Mouse (Mus musculus): ENCODE measurements around the gene Dnajb12.
A peak's percentile ranks its signal among the peaks of the same experiment; 100 is the strongest.
"Not testable (repeated sequence)": the region's sequence is repeated elsewhere in the genome, so short reads cannot be mapped to it uniquely, and the experiment has no call there.

Dnajb12 gene

GRCm38 (mm10) chr10:59872651-59873050 is 6.7 kb upstream of the Dnajb12 start:
- DNase-seq (ENCODE audit: low spot score): not testable (repeated sequence)

- no peak for DNase-seq (ENCODE audit: low spot score)
Observed at GRCm38 (mm10) chr10:59873206-59873605, 6.2 kb upstream of the Dnajb12 start.

GRCm38 (mm10) chr10:59873613-59874012 is 5.7 kb upstream of the Dnajb12 start:
- no peak for DNase-seq (ENCODE audit: low spot score)

GRCm38 (mm10) chr10:59875396-59875795 is 4.0 kb upstream of the Dnajb12 start:
- DNase-seq (ENCODE audit: low spot score): no peak

- not testable (repeated sequence) for DNase-seq (ENCODE audit: low spot score)
Observed at GRCm38 (mm10) chr10:59876698-59877097, 2.7 kb upstream of the Dnajb12 start.

GRCm38 (mm10) chr10:59877421-59878117 is 1.8 kb upstream of the Dnajb12 start:
- no peak for DNase-seq (ENCODE audit: low spot score)

- no peak for DNase-seq (ENCODE audit: low spot score)
Observed at GRCm38 (mm10) chr10:59878823-59879222, 533 bp upstream of the Dnajb12 start.

GRCm38 (mm10) chr10:59880029-59880386 is 652 bp downstream of the Dnajb12 start:
- DNase-seq (ENCODE audit: low spot score): no peak

- DNase-seq (ENCODE audit: low spot score): no peak
Observed at GRCm38 (mm10) chr10:59880837-59881236, 1.5 kb downstream of the Dnajb12 start.

- DNase-seq (ENCODE audit: low spot score): no peak
Observed at GRCm38 (mm10) chr10:59884327-59885173, 5.2 kb downstream of the Dnajb12 start.

- DNase-seq (ENCODE audit: low spot score): no peak
Observed at GRCm38 (mm10) chr10:59885174-59886080, 6.1 kb downstream of the Dnajb12 start.

GRCm38 (mm10) chr10:59886081-59886466 is 6.7 kb downstream of the Dnajb12 start:
- no peak for DNase-seq (ENCODE audit: low spot score)

GRCm38 (mm10) chr10:59887432-59887831 is 8.1 kb downstream of the Dnajb12 start:
- no peak for DNase-seq (ENCODE audit: low spot score)

GRCm38 (mm10) chr10:59889339-59889738 is 10.0 kb downstream of the Dnajb12 start:
- DNase-seq (ENCODE audit: low spot score): no peak

GRCm38 (mm10) chr10:59889953-59890751 is 10.8 kb downstream of the Dnajb12 start:
- DNase-seq (ENCODE audit: low spot score): no peak

GRCm38 (mm10) chr10:59892977-59893376 is 13.6 kb downstream of the Dnajb12 start:
- peak; percentile 60 for DNase-seq (ENCODE audit: low spot score)

- peak; percentile 85 for DNase-seq (ENCODE audit: low spot score)
Observed at GRCm38 (mm10) chr10:59894251-59895160, 15.2 kb downstream of the Dnajb12 start.

GRCm38 (mm10) chr10:59895460-59896186 is 16.3 kb downstream of the Dnajb12 start:
- DNase-seq (ENCODE audit: low spot score): no peak

GRCm38 (mm10) chr10:59896211-59896610 is 16.9 kb downstream of the Dnajb12 start:
- DNase-seq (ENCODE audit: low spot score): no peak

- no peak for DNase-seq (ENCODE audit: low spot score)
Observed at GRCm38 (mm10) chr10:59896911-59897331, 17.6 kb downstream of the Dnajb12 start.

Measured in ovary, postnatal 36 days (tissue).